Mouse (Mus musculus): ENCODE data around the gene Efemp1.

Gene Efemp1

DNA sequence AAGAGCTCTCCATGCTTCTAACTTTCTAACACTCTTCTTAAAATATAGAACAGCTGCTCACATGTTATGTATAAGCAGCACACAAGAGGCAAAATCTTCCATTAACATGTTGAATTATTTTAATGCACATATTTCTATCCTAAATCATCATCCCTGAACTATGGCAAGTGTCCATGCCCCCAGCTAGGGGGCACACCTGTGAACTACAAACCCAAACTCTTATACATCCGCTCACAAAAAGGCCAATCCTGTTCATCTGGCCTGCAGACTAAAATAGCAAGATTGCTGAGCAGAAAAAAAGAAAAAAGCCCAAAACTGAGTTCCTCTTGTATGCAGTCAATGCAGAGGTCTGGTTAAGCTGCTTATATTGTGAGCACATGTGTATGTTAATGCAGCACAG lies 86.6 kb downstream of the Efemp1 start:
- no peak for DNase-seq

GRCm38 (mm10) chr11:28951586-28952210 lies 98.7 kb downstream of the Efemp1 start:
- DNase-seq, result no peak

DNA sequence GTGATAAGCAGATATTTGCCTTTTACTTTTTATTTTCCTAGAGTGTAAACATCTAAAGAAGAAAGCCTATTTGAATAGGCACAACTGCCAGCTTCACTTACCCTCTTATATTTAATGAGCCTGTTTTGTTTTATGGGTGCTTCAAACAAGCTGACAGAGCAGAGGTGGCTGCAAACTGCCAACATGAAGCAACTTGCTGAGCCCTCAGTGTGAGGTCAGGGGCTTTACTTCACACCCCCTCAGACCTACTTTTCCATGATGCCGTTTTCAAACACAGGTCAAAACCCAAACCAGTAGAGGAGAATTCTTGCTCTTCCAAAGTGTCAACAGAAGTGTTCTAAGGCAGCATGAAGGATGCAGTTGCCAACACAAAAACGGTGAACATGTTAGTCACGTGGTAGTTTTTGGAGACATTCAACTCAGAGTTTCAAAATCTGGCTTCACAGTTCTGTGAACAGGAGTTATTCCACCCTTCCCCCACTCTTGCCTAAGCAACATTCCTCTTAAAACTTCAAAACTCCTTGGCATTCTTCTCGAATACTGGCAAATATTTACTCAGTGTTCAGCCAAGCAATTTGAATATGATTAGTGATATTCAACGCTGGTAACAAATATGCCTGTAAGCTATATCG lies 101.8 kb downstream of the Efemp1 start:
- DNase-seq, result no peak

- DNase-seq, result no peak
Observed at GRCm38 (mm10) chr11:28955305-28955701, 102.3 kb downstream of the Efemp1 start.

- no peak for DNase-seq
Observed at GRCm38 (mm10) chr11:28961381-28961780, 108.4 kb downstream of the Efemp1 start.
